Mouse (Mus musculus) intestine, embryonic 16.5 days (tissue): ENCODE data around the gene Cyp2c39. TPM values are rescaled to one million over a fixed set of nuclear protein-coding genes. Genes with fewer than 3 reads are reported as not detected.
"Not testable (repeated sequence)": the region's sequence is repeated elsewhere in the genome, so short reads cannot be mapped to it uniquely, and the experiment has no call there.

Experiments
- ATAC-seq: fragments of 200-750 bp; cut with Nextera tagmentation; 2 replicates; pipeline ENCODE4 v1.8.0; 2017; ENCODE audit warnings: moderate TSS enrichment, moderate library complexity
- H3K27ac ChIP-seq: fragments of 300-500 bp; sonication (generic); 2 replicates; pipeline ENCODE4 v1.5.1; 2014; ENCODE audit warnings: mild to moderate bottlenecking, low read length
- H3K27me3 ChIP-seq: fragments of 300-500 bp; sonication (generic); replicated peaks from 2 replicates; pipeline ENCODE4 v1.6.1; 2014; ENCODE audit warnings: low read length, control low read depth, mixed read lengths; ENCODE audit not compliant: control insufficient read depth, insufficient read depth
- H3K36me3 ChIP-seq: fragments of 300-500 bp; sonication (generic); 2 replicates; pipeline ENCODE4 v1.6.1; 2014; ENCODE audit warnings: low read length, control low read depth; ENCODE audit not compliant: control insufficient read depth, insufficient read depth
- H3K4me1 ChIP-seq: fragments of 300-500 bp; sonication (generic); 2 replicates; pipeline ENCODE4 v1.6.1; 2014; ENCODE audit warnings: low read length, control low read depth, mixed read lengths; ENCODE audit not compliant: control insufficient read depth, insufficient read depth
- H3K4me2 ChIP-seq: fragments of 300-500 bp; sonication (generic); 2 replicates; pipeline ENCODE4 v1.6.1; 2014; ENCODE audit warnings: low read depth, low read length, control low read depth
- H3K4me3 ChIP-seq: fragments of 300-500 bp; sonication (generic); 2 replicates; pipeline ENCODE4 v1.5.1; 2014; ENCODE audit warnings: mild to moderate bottlenecking, low read length
- H3K9ac ChIP-seq: fragments of 300-500 bp; sonication (generic); 2 replicates; pipeline ENCODE4 v1.6.1; 2014; ENCODE audit warnings: low read depth, low read length
- H3K9me3 ChIP-seq: fragments of 300-500 bp; sonication (generic); 2 replicates; pipeline ENCODE4 v1.6.1; 2016; ENCODE audit warnings: low read length, control low read depth; ENCODE audit not compliant: control insufficient read depth
- WGBS: fragments of 180-500 bp; shearing (Covaris S2); extraction: QIAGEN DNeasy Blood & Tissue Kit; methylation state at CpG from one replicate; pipeline ENCODE4 v1.1.7; 2014; 5-methylcytosine and 5-hydroxymethylcytosine counted together
- polyA plus RNA-seq: library from polyadenylated mRNA; unstranded; fragments of >200 nt; fragmentation: Nextera tagmentation; extraction: Ambion mirVana; gene quantifications from 2 replicates; pipeline ENCODE4 v1.2.1, GENCODE M21; 2015

The Cyp2c39 gene
- not detected in 2 replicates for polyA plus RNA-seq

DNA sequence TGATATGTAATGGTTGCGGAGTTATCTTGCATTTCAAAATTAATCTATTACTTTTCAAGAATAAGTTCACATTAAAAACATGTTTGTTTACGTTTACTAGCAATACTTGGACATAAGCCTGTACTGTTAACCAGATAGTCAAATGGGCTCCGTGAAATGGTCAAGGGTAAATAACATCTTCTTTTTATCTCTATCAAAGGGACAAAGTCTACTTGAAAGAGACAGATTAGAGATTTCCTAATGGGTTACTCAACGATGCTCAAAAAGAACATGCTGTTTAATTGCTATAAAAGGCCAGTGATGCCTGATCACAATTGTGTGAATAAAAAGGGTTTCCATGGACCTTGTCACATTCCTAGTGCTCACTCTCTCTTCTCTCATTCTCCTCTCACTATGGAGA lies at the start of gene Cyp2c39:
Cyp2c39 (plus strand) TSS at position 329 of the 400 bp plus-strand sequence.
- Histone ChIP-seq H3K4me3 (no peak within 1 kb of the TSS), H3K9ac (no peak within 1 kb of the TSS), H3K9me3 (no peaks in the 10 kb centered on the region), H3K27me3 (no peaks in the 10 kb centered on the region), H3K27ac (no peak within 1 kb of the TSS), H3K4me1 (no peaks in the 10 kb centered on the region), H3K4me2 (no peak within 1 kb of the TSS), H3K36me3 (no peaks in the 10 kb centered on the region)
- no peak for ATAC-seq
- 75% methylated on average over 4 of the region's 4 CpGs for WGBS

DNA sequence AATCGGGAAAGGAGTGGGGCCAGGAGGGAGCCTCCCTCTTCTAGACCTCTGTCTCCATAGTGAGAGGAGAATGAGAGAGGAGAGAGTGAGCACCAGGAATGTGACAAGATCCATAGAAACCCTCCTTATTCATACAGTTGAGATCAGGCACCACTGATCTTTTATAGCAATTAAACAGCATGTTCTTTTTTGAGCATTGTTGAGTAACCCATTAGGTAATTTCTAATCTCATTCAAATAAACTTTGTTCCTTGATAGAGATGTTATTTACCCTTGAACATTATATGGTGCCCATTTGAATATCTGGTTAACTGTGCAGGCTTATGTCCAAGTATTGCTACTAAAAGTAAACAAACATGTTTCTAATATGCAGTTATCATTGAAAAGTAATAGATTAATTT lies 47.7 kb upstream of the Cyp2c39 start, which contains the start of gene Cyp2c38:
Cyp2c38 (minus strand) TSS at position 135 of the 400 bp plus-strand sequence.
- H3K4me1 ChIP-seq: no peaks in the 10 kb centered on the region
- no peak for ATAC-seq
- 86% methylated on average over 1 of the region's 1 CpGs for WGBS
- H3K9me3 ChIP-seq: no peaks in the 10 kb centered on the region
- H3K4me2 ChIP-seq: no peak within 1 kb of the TSS
- H3K27ac ChIP-seq: no peak within 1 kb of the TSS
- no peak within 1 kb of the TSS for H3K4me3 ChIP-seq
- no peaks in the 10 kb centered on the region for H3K36me3 ChIP-seq
- no peaks in the 10 kb centered on the region for H3K27me3 ChIP-seq
- H3K9ac ChIP-seq: no peak within 1 kb of the TSS

DNA sequence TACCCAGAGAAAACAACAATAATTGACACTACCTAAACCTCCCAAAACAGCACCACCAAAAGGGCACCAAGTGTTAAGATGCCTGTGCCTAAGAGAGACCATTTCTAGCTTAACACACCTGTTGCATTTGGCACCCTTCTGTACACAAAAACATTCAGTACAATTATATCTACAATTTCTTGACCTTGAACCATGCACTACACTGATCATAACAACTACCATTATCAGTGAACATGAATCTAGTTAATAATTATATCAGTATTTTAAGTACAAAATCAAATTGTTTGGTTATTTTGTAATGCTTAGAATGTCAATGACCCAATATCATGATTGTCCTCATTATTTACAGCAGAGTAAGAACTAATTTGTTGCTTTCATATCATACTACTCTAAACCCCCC lies 46.7 kb upstream of the Cyp2c39 start:
- H3K4me3 ChIP-seq: no peak overlapping the region
- no peaks in the 10 kb centered on the region for H3K36me3 ChIP-seq
- no peak overlapping the region for H3K27ac ChIP-seq
- ATAC-seq: no peak
- H3K9me3 ChIP-seq: no peaks in the 10 kb centered on the region
- H3K27me3 ChIP-seq: no peaks in the 10 kb centered on the region
- no peak overlapping the region for H3K4me2 ChIP-seq
- no peaks in the 10 kb centered on the region for H3K4me1 ChIP-seq
- H3K9ac ChIP-seq: no peak overlapping the region

DNA sequence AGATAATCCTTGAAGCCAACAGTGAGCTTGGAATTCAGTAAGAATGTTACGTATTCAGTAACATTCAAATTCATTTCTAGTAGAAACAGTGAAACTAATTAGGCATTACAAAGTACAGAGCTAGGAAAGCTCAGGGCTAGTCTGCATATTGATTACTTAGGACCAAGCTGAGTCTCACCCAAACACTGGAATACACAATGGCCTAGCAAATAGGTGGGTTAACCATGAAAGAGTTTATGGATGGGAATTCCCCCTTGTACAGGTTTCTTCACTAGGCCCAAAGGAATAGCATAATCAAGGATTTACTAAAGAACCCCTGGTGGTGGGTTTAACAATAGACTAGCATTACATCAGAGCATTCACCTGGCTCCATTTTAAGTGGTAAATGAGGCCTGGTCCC lies 26.7 kb upstream of the Cyp2c39 start:
- WGBS: 94% methylated on average over 1 of the region's 1 CpGs
- not testable (repeated sequence) for H3K4me1 ChIP-seq, H3K9ac ChIP-seq, H3K4me3 ChIP-seq, ATAC-seq, H3K9me3 ChIP-seq, H3K27ac ChIP-seq, H3K36me3 ChIP-seq, H3K4me2 ChIP-seq, H3K27me3 ChIP-seq

DNA sequence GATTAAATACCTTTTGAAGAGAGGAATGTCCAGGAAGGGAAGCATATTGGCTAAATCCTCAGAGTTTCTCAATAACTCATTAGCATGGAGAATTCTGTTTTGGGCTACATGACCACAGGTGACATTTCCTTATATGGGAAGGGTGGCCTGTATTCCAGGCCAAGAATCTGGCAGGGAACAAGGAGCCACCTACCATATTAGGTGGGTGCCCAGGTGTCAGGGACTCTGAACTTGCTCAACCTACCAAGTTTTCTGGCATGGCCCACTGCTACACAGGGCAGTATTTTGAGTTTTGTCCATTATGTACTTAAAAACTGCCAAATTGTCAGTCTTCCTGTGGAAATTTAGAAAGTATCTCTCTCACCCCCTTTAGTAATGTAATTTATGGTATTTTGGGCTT lies 4.3 kb upstream of the Cyp2c39 start:
- no peak for ATAC-seq
- H3K27ac ChIP-seq: no peak overlapping the region
- no peak overlapping the region for H3K4me2 ChIP-seq
- no peaks in the 10 kb centered on the region for H3K36me3 ChIP-seq
- H3K9me3 ChIP-seq: no peaks in the 10 kb centered on the region
- no peak overlapping the region for H3K4me3 ChIP-seq
- no peak overlapping the region for H3K9ac ChIP-seq
- H3K27me3 ChIP-seq: no peaks in the 10 kb centered on the region
- no peaks in the 10 kb centered on the region for H3K4me1 ChIP-seq

DNA sequence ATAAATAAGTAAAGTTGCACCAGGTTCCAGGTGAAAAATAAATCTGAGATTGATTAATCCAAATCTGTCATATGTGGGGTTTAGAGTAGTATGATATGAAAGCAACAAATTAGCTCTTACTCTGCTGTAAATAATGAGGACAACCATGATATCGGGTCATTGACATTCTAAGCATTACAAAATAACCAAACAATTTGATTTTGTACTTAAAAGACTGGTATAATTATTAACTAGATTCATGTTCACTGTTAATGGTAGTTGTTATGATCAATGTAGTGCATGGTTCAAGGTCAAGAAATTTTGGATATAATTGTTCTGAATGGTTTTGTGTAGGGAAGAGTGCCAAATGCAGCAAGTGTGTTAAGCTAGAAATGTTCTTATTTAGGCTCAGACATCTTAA lies 1.1 kb upstream of the Cyp2c39 start:
- no peak overlapping the region for H3K4me2 ChIP-seq
- H3K27me3 ChIP-seq: no peaks in the 10 kb centered on the region
- no peaks in the 10 kb centered on the region for H3K4me1 ChIP-seq
- H3K36me3 ChIP-seq: no peaks in the 10 kb centered on the region
- no peak for ATAC-seq
- H3K4me3 ChIP-seq: no peak overlapping the region
- no peak overlapping the region for H3K27ac ChIP-seq
- H3K9ac ChIP-seq: no peak overlapping the region
- WGBS: 73% methylated on average over 1 of the region's 1 CpGs
- no peaks in the 10 kb centered on the region for H3K9me3 ChIP-seq

Other genes with a start within 250 kb of the Cyp2c39 start
- not detected in 2 replicates for gene Cyp2c29, start 241.5 kb upstream of the Cyp2c39 start, polyA plus RNA-seq
- gene Cyp2c38, start 47.8 kb upstream of the Cyp2c39 start, polyA plus RNA-seq: 0.05 TPM in 1 of 2 replicates, not detected in the other
- 0.48 and 0.60 TPM in 2 replicates for gene Cyp2c67, start 138.2 kb downstream of the Cyp2c39 start, polyA plus RNA-seq
- 101 and 111 TPM in 2 replicates for gene Cyp2c68, start 230.2 kb downstream of the Cyp2c39 start, polyA plus RNA-seq